Mouse (Mus musculus): Measurements from ENCODE around the gene Otp. TPM values are rescaled to one million over a fixed set of nuclear protein-coding genes. Genes with fewer than 3 reads are reported as not detected.

Otp gene
- polyA plus RNA-seq, 1 experiment from 2014 or later, result not detected

- H3K9ac ChIP-seq, result no peak overlapping the region
- no peaks in the 10 kb centered on the region for H3K36me3 ChIP-seq
- H3K27ac ChIP-seq, result no peak overlapping the region
- H3K4me3 ChIP-seq (replicated peaks), result no peak overlapping the region
- no peaks in the 10 kb centered on the region; the same call in 1 of the 2 replicates for H3K4me1 ChIP-seq (replicated peaks)
- ATAC-seq (ENCODE audit: low read depth) (no peak), DNase-seq (no peak)
- H3K9me3 ChIP-seq (replicated peaks), result no peaks in the 10 kb centered on the region
- H3K4me2 ChIP-seq, result no peak overlapping the region
- 27% methylated on average over 5 of the region's 5 CpGs for WGBS (ENCODE audit: insufficient replicate concordance)
- peaks cover 45% of the 10 kb centered on the region for H3K27me3 ChIP-seq
These were observed 12.7 kb upstream of the Otp start for GRCm38 (mm10) chr13:94862491-94863230.

GRCm38 (mm10) chr13:94866906-94867305 lies 8.5 kb upstream of the Otp start:
- H3K27me3 ChIP-seq, result peaks cover 83% of the 10 kb centered on the region
- ATAC-seq (ENCODE audit: low read depth) (no peak), DNase-seq (no peak)
- no peak overlapping the region for H3K4me2 ChIP-seq
- WGBS (ENCODE audit: insufficient replicate concordance), result 28% methylated on average over 2 of the region's 2 CpGs
- H3K9me3 ChIP-seq (replicated peaks), result no peaks in the 10 kb centered on the region
- H3K4me3 ChIP-seq (replicated peaks), result no peak overlapping the region
- no peak overlapping the region for H3K9ac ChIP-seq
- no peaks in the 10 kb centered on the region for H3K36me3 ChIP-seq
- H3K27ac ChIP-seq, result no peak overlapping the region
- H3K4me1 ChIP-seq (replicated peaks), result peaks cover 6% of the 10 kb centered on the region

GRCm38 (mm10) chr13:94867772-94868171 lies 7.6 kb upstream of the Otp start:
- Histone ChIP-seq H3K4me1 (replicated peaks) (peaks cover 6% of the 10 kb centered on the region), H3K9ac (no peak overlapping the region), H3K27ac (no peak overlapping the region), H3K4me2 (no peak overlapping the region), H3K27me3 (peaks cover 88% of the 10 kb centered on the region), H3K9me3 (replicated peaks) (no peaks in the 10 kb centered on the region), H3K36me3 (no peaks in the 10 kb centered on the region), H3K4me3 (replicated peaks) (no peak overlapping the region)
- 34% methylated on average over 4 of the region's 4 CpGs for WGBS (ENCODE audit: insufficient replicate concordance)
- DNase-seq, result no peak
- ATAC-seq (ENCODE audit: low read depth), result no peak

GRCm38 (mm10) chr13:94868478-94868950 lies 6.9 kb upstream of the Otp start:
- no peaks in the 10 kb centered on the region for H3K9me3 ChIP-seq (replicated peaks)
- DNase-seq (peak; percentile 22), ATAC-seq (ENCODE audit: low read depth) (peak; percentile 51)
- no peak overlapping the region for H3K27ac ChIP-seq
- WGBS (ENCODE audit: insufficient replicate concordance), result 1% methylated on average over 35 of the region's 35 CpGs
- H3K4me2 ChIP-seq, result peak overlapping the region; percentile 68
- H3K4me1 ChIP-seq (replicated peaks), result peaks cover 6% of the 10 kb centered on the region
- peaks cover 91% of the 10 kb centered on the region for H3K27me3 ChIP-seq
- H3K4me3 ChIP-seq (replicated peaks), result peak overlapping the region; percentile 43
- 0 out of 2 replicates have a peak overlapping the region, but pooled peaks have one; percentile 33 for H3K9ac ChIP-seq
- no peaks in the 10 kb centered on the region for H3K36me3 ChIP-seq

GRCm38 (mm10) chr13:94869541-94869940 lies 5.9 kb upstream of the Otp start:
- Histone ChIP-seq H3K4me3 (replicated peaks) (no peak overlapping the region), H3K9me3 (replicated peaks) (no peaks in the 10 kb centered on the region), H3K27me3 (peaks cover 99% of the 10 kb centered on the region), H3K27ac (no peak overlapping the region), H3K9ac (no peak overlapping the region), H3K36me3 (no peaks in the 10 kb centered on the region), H3K4me2 (no peak overlapping the region), H3K4me1 (replicated peaks) (peaks cover 6% of the 10 kb centered on the region)
- DNase-seq, result no peak
- ATAC-seq (ENCODE audit: low read depth), result no peak
- WGBS (ENCODE audit: insufficient replicate concordance), result 8% methylated on average over 8 of the region's 8 CpGs

- peaks cover 6% of the 10 kb centered on the region for H3K4me1 ChIP-seq (replicated peaks)
- ATAC-seq (ENCODE audit: low read depth) (no peak), DNase-seq (no peak)
- no peaks in the 10 kb centered on the region for H3K9me3 ChIP-seq (replicated peaks)
- H3K4me2 ChIP-seq, result no peak overlapping the region
- H3K36me3 ChIP-seq, result no peaks in the 10 kb centered on the region
- no peak overlapping the region for H3K27ac ChIP-seq
- peaks cover 99% of the 10 kb centered on the region for H3K27me3 ChIP-seq
- H3K4me3 ChIP-seq (replicated peaks), result no peak overlapping the region
- H3K9ac ChIP-seq, result no peak overlapping the region
- 3% methylated on average over 9 of the region's 9 CpGs for WGBS (ENCODE audit: insufficient replicate concordance)
These were observed 5.3 kb upstream of the Otp start for GRCm38 (mm10) chr13:94870071-94870460.

- peaks cover 100% of the 10 kb centered on the region for H3K27me3 ChIP-seq
- no peaks in the 10 kb centered on the region for H3K9me3 ChIP-seq (replicated peaks)
- peaks cover 6% of the 10 kb centered on the region for H3K4me1 ChIP-seq (replicated peaks)
- ATAC-seq (ENCODE audit: low read depth) (no peak), DNase-seq (no peak)
- no peaks in the 10 kb centered on the region for H3K36me3 ChIP-seq
- no peak overlapping the region for H3K4me2 ChIP-seq
- H3K27ac ChIP-seq, result no peak overlapping the region
- no peak overlapping the region for H3K9ac ChIP-seq
- 2% methylated on average over 21 of the region's 21 CpGs for whole genome bisulfite sequencing (ENCODE audit: insufficient replicate concordance)
- no peak overlapping the region for H3K4me3 ChIP-seq (replicated peaks)
These were observed 4.8 kb upstream of the Otp start for GRCm38 (mm10) chr13:94870461-94871186.

GRCm38 (mm10) chr13:94871806-94872320 lies 3.5 kb upstream of the Otp start:
- ATAC-seq (ENCODE audit: low read depth), result no peak
- no peak for DNase-seq
- H3K9ac ChIP-seq, result no peak overlapping the region
- H3K9me3 ChIP-seq (replicated peaks), result no peaks in the 10 kb centered on the region
- no peaks in the 10 kb centered on the region for H3K36me3 ChIP-seq
- H3K4me2 ChIP-seq, result no peak overlapping the region
- no peak overlapping the region for H3K4me3 ChIP-seq (replicated peaks)
- no peak overlapping the region for H3K27ac ChIP-seq
- peaks cover 100% of the 10 kb centered on the region for H3K27me3 ChIP-seq
- H3K4me1 ChIP-seq (replicated peaks), result peaks cover 6% of the 10 kb centered on the region
- WGBS (ENCODE audit: insufficient replicate concordance), result 5% methylated on average over 7 of the region's 7 CpGs

- no peaks in the 10 kb centered on the region for H3K9me3 ChIP-seq (replicated peaks)
- DNase-seq (no peak), ATAC-seq (ENCODE audit: low read depth) (no peak)
- H3K9ac ChIP-seq, result no peak overlapping the region
- peaks cover 6% of the 10 kb centered on the region for H3K4me1 ChIP-seq (replicated peaks)
- no peaks in the 10 kb centered on the region for H3K36me3 ChIP-seq
- WGBS (ENCODE audit: insufficient replicate concordance), result 1% methylated on average over 19 of the region's 19 CpGs
- H3K27me3 ChIP-seq, result peaks cover 100% of the 10 kb centered on the region
- H3K4me3 ChIP-seq (replicated peaks), result no peak overlapping the region
- no peak overlapping the region for H3K27ac ChIP-seq
- no peak overlapping the region for H3K4me2 ChIP-seq
These were observed 3.0 kb upstream of the Otp start for GRCm38 (mm10) chr13:94872439-94872838.

GRCm38 (mm10) chr13:94873111-94874038 lies 2.0 kb upstream of the Otp start:
- Histone ChIP-seq H3K4me3 (replicated peaks) (no peak overlapping the region), H3K9ac (no peak overlapping the region)

GRCm38 (mm10) chr13:94874039-94874425 lies 1.4 kb upstream of the Otp start:
- H3K4me3 ChIP-seq (replicated peaks), result no peak overlapping the region
- DNase-seq (no peak), ATAC-seq (ENCODE audit: low read depth) (no peak)

More at GRCm38 (mm10) chr13:94873111-94874038, 2.0 kb upstream of the Otp start:
- Histone ChIP-seq H3K4me2 (no peak overlapping the region), H3K36me3 (no peaks in the 10 kb centered on the region), H3K27ac (no peak overlapping the region), H3K4me1 (replicated peaks) (peaks cover 5% of the 10 kb centered on the region), H3K27me3 (peaks cover 100% of the 10 kb centered on the region), H3K9me3 (replicated peaks) (no peaks in the 10 kb centered on the region)
- 2% methylated on average over 54 of the region's 54 CpGs for WGBS (ENCODE audit: insufficient replicate concordance)
- ATAC-seq (ENCODE audit: low read depth) (no peak), DNase-seq (no peak)

More at GRCm38 (mm10) chr13:94874039-94874425, 1.4 kb upstream of the Otp start:
- no peaks in the 10 kb centered on the region for H3K36me3 ChIP-seq
- H3K9me3 ChIP-seq (replicated peaks), result no peaks in the 10 kb centered on the region
- H3K9ac ChIP-seq, result no peak overlapping the region
- H3K4me2 ChIP-seq, result no peak overlapping the region
- under 1% methylated on average over 8 of the region's 8 CpGs for WGBS (ENCODE audit: insufficient replicate concordance)
- H3K27me3 ChIP-seq, result peaks cover 94% of the 10 kb centered on the region
- H3K4me1 ChIP-seq (replicated peaks), result no peaks in the 10 kb centered on the region
- no peak overlapping the region for H3K27ac ChIP-seq
